Mouse (Mus musculus) liver, embryonic 14.5 days (tissue): ENCODE data around the gene Gm5741.

Source experiments
- CTCF ChIP-seq: IDR thresholded peaks from 2 replicates; pipeline ENCODE4 v1.5.1; 2016; ENCODE audit warnings: antibody characterized with exemption, low read depth, control low read depth
- EP300 ChIP-seq: IDR thresholded peaks from 2 replicates; pipeline ENCODE4 v1.6.1; 2016; ENCODE audit warnings: antibody characterized with exemption, low read depth

DNA sequence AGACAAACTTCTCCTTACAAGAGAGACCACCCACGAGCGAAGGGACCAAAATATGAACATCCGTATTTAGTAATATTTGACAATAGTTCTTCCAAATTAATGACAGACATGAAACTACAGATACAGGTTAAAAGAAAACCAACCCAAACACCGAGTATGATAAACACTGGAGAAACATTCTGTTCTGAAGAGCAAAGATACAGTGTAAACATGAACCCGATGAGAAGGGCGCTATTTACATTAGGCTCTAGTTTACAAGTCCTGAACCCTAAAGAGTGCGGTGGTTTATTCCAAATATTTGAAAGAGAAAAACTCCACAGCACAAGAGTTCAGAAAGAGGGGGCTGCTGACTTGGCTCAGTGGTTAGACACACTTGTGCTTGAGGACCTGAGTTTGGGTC, 49.2 kb upstream of the Gm5741 start:
- TF ChIP-seq CTCF (no peak), EP300 (no peak)
